Mouse (Mus musculus): Measurements from ENCODE around the gene 1700030K09Rik.

GRCm38 (mm10) chr8:72401381-72401780, 42.3 kb upstream of the 1700030K09Rik start:
- TF ChIP-seq CTCF (IDR thresholded peaks at IDR 0.05; ENCODE audit: extremely low read depth, insufficient read depth, insufficient read length, insufficient replicate concordance) (no peak), POLR2A (IDR thresholded peaks at IDR 0.05; ENCODE audit: low read depth, low read length) (no peak)
